Mouse (Mus musculus): ENCODE data around the gene Rsph1. TPM values are rescaled to one million over a fixed set of nuclear protein-coding genes. Genes with fewer than 3 reads are reported as not detected.

Gene Rsph1
- total and polyA plus RNA-seq, 3 experiments: 0.22 to 8.0 (median 4.5) TPM

DNA sequence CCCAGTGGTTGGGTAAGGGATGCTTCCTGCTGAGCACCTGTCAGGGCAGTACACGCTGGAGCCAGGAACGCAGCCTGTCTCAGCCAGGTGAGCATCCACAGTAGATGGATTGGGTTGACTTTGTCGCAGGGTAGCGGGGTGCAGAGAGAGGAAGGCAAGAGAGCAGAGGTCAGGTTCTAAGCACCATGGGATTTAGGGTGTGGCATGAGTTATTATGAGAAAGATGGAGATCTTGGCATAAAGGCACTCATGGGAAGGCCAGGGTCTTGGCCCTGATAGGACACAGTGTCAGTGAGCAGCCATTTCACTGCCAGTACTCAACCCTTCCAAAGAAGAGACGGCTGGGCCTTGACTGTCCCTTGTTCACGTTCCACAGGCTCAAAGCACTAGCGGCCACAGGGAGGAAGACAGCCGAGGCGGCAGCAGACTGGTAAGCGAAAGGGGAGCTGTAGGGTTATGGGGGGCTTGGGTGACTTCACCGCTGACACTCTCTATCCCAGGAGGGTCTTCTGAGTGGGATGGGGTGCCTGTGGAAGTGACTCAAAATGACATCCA lies 67.7 kb downstream of the Rsph1 start:
- no peak for DNase-seq

DNA sequence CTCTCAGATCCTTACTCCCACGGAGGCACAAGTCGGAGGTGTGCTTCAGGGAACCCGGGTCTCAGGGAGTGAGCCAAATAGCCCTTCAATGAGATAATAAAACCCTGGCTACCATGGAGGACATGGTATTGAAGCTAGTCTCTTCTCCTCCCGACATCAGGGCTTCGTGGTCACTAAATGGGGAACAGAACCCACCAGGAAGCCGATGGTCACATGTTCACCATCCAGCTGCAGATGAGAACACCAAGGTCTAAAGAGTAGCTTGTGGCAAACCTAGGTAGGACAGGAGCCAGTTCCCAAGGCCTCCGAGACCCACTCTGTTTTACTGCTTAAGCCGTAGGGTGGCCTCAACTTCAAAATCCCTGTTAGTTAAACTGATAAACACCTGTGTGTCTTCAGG lies 68.5 kb downstream of the Rsph1 start:
- DNase-seq: no peak

DNA sequence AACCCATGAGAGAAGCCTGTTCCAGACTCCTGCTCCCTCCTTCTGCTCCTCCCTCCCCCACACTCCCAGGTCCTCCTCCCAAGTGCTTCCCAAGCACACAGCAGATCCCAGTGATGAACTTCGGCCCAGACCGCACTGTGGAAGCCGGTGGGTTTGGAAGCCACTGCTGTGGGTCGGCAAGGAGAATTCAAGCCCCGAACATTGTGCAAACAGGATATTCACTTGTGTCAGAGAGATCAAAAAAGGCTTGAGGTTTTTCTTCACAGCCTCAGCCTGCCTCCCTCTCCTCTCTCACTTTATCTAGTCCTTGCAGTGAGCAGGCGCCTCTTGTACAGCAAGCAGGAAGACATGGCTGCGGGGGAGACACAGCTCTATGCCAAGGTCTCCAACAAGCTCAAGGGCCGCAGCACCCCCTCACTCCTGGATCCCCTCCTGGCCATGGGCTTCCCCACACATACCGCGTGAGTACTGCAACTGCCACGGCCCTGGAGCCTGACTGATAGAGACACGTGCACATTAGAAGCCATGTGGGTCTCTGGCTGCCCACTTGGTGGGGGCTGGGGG lies 69.3 kb downstream of the Rsph1 start, which contains the start of gene Ubash3a:
TSS of gene Ubash3a (plus strand) at position 103 of the 564 bp plus-strand sequence.
- no peak for DNase-seq

Other genes with a start within 250 kb of the Rsph1 start
- gene Abcg1, start 219.7 kb downstream of the Rsph1 start, total RNA-seq (2021): 10 to 100 TPM in 1 of 2 experiments, 1 to 10 TPM in 1; 5.2 to 18.6 TPM
- gene Abcg1, start 219.7 kb downstream of the Rsph1 start, polyA plus RNA-seq (2012; rRNA removed): 7.9 and 8.2 TPM in 2 replicates
- gene Tff3, start 147.7 kb downstream of the Rsph1 start, total RNA-seq (2021): not detected
- 0.44 and 0.48 TPM in 2 replicates for gene Tff3, start 147.7 kb downstream of the Rsph1 start, polyA plus RNA-seq (2012; rRNA removed)
- not detected for gene Tff2, start 133.1 kb downstream of the Rsph1 start, total RNA-seq (2021)
- 1.1 TPM in 1 of 2 replicates, not detected in the other for gene Tff2, start 133.1 kb downstream of the Rsph1 start, polyA plus RNA-seq (2012; rRNA removed)
- not detected for gene Tff1, start 112.1 kb downstream of the Rsph1 start, total RNA-seq (2021)
- gene Tff1, start 112.1 kb downstream of the Rsph1 start, polyA plus RNA-seq (2012; rRNA removed): 0.16 and 6.8 TPM in 2 replicates
- not detected for gene Tmprss3, start 78.4 kb downstream of the Rsph1 start, total RNA-seq (2021)
- gene Tmprss3, start 78.4 kb downstream of the Rsph1 start, polyA plus RNA-seq (2012; rRNA removed): not detected in 2 replicates
- under 1 TPM in 1 of 2 experiments, not detected in 1; 0.24 TPM for gene Ubash3a, start 69.5 kb downstream of the Rsph1 start, total RNA-seq (2021)
- gene Ubash3a, start 69.5 kb downstream of the Rsph1 start, polyA plus RNA-seq (2012; rRNA removed): 0.16 and 0.18 TPM in 2 replicates
- 10 to 100 TPM in 1 of 2 experiments, 1 to 10 TPM in 1; 5.7 to 13.4 TPM for gene Slc37a1, start 9.4 kb upstream of the Rsph1 start, total RNA-seq (2021)
- 13.1 and 15.1 TPM in 2 replicates for gene Slc37a1, start 9.4 kb upstream of the Rsph1 start, polyA plus RNA-seq (2012; rRNA removed)
- 1 to 10 TPM; 2.5 to 3.4 TPM for gene Pde9a, start 108.8 kb upstream of the Rsph1 start, total RNA-seq (2021)
- gene Pde9a, start 108.8 kb upstream of the Rsph1 start, polyA plus RNA-seq (2012; rRNA removed): 1.9 and 3.1 TPM in 2 replicates
- 10 to 100 TPM; 15.8 to 19.1 TPM for gene Wdr4, start 242.6 kb upstream of the Rsph1 start, total RNA-seq (2021)
- gene Wdr4, start 242.6 kb upstream of the Rsph1 start, polyA plus RNA-seq (2012; rRNA removed): 35.0 and 41.2 TPM in 2 replicates
- gene Ndufv3, start 242.7 kb upstream of the Rsph1 start, total RNA-seq (2021): 100 to 1,000 TPM; 472 to 552 TPM
- 84.6 and 101 TPM in 2 replicates for gene Ndufv3, start 242.7 kb upstream of the Rsph1 start, polyA plus RNA-seq (2012; rRNA removed)